Comparison of ENCODE assay signal across 8 mouse cellular contexts in genomic region chr13:21855146-21855545, GRCm38 (mm10). TPM values are rescaled to one million over a fixed set of nuclear protein-coding genes. Genes with fewer than 3 reads are reported as not detected.
DNase-seq lines count a peak whose midpoint lies in the region; ATAC-seq and TF ChIP-seq lines count a peak whose summit lies in the region.

No protein-coding gene starts in this region.

- H3K36me3 ChIP-seq in forebrain, embryonic 12.5 days (replicated peaks) = no peaks in the 10 kb centered on the region
- H3K36me3 ChIP-seq in lung, embryonic 15.5 days = no peaks in the 10 kb centered on the region

- no peaks in the 10 kb centered on the region for H3K9me3 ChIP-seq in forebrain, embryonic 12.5 days
- no peaks in the 10 kb centered on the region for H3K9me3 ChIP-seq in lung, embryonic 15.5 days

- TF ChIP-seq CTCF in brain, embryonic 14.5 days (IDR thresholded peaks at IDR 0.05; ENCODE audit: borderline replicate concordance, extremely low read depth, insufficient read depth, insufficient read length) = no peak

- H3K4me1 ChIP-seq in forebrain, embryonic 12.5 days = no peaks in the 10 kb centered on the region
- H3K4me1 ChIP-seq in lung, embryonic 15.5 days = 0 out of 2 replicates have a peak, but pooled peaks cover 4% of the 10 kb centered on the region

- peak; percentile 61 to 69 for DNase-seq in CD8-positive naive resting alpha-beta T cell, adult 2 months (ENCODE audit: low read depth in 2 of 2, low spot score in 2 of 2)
- peak; percentile 69 for DNase-seq in brain, embryonic 14.5 days (ENCODE audit: low read depth)
- DNase-seq in heart, postnatal 4 days = peak; percentile 37
- DNase-seq in layer of hippocampus, adult 9-10 months (ENCODE audit: low spot score) = peak; percentile 71
- DNase-seq in ovary, postnatal 14 days (ENCODE audit: low spot score) = peak; percentile 25
- peak; percentile 71 for DNase-seq in thymus, postnatal 14 days

- no peak overlapping the region for H3K27ac ChIP-seq in forebrain, embryonic 12.5 days
- no peak overlapping the region for H3K27ac ChIP-seq in lung, embryonic 15.5 days

- TF ChIP-seq POLR2A in brain, embryonic 14.5 days (IDR thresholded peaks at IDR 0.05; ENCODE audit: borderline replicate concordance, extremely low read depth, insufficient read depth, insufficient read length, poor library complexity, severe bottlenecking) = no peak

- under 1% methylated on average over 11 of the region's 11 CpGs for WGBS in forebrain, embryonic 12.5 days
- WGBS in lung, embryonic 15.5 days = 2% methylated on average over 11 of the region's 11 CpGs

- H3K4me2 ChIP-seq in forebrain, embryonic 12.5 days = peak overlapping the region; percentile 44
- peak overlapping the region; percentile 49 for H3K4me2 ChIP-seq in lung, embryonic 15.5 days

- ATAC-seq in forebrain, embryonic 12.5 days (ENCODE audit: low FRiP score) = peak; percentile 49; the same call in 1 of the 2 replicates
- ATAC-seq in lung, embryonic 15.5 days (ENCODE audit: borderline replicate concordance, extremely low read depth, low FRiP score, low TSS enrichment) = 0 out of 2 replicates have a peak, but pooled peaks have one; percentile 31

- no peaks in the 10 kb centered on the region for H3K27me3 ChIP-seq in forebrain, embryonic 12.5 days
- no peaks in the 10 kb centered on the region for H3K27me3 ChIP-seq in lung, embryonic 15.5 days

- H3K4me3 ChIP-seq in forebrain, embryonic 12.5 days (replicated peaks) = peak overlapping the region; percentile 45
- H3K4me3 ChIP-seq in lung, embryonic 15.5 days = peak overlapping the region; percentile 40

- H3K9ac ChIP-seq in forebrain, embryonic 12.5 days = peak overlapping the region; percentile 36; the same call in 1 of the 2 replicates
- no peak overlapping the region for H3K9ac ChIP-seq in lung, embryonic 15.5 days

RNA-seq across cellular contexts. Expression of gene Hist1h2br, which starts 21.6 kb away (rescaled TPM):
- 5.6 and 6.6 TPM in 2 replicates for polyA plus RNA-seq in brain, embryonic 14.5 days (2012; rRNA removed)
- 24.5 and 30.9 TPM in 2 replicates for polyA plus RNA-seq in forebrain, embryonic 12.5 days (2016; fragmentation: Nextera tagmentation; extraction: Ambion mirVana)
- total RNA-seq in heart, postnatal 4 days (2021) = 100 to 1,000 TPM; 420 to 457 TPM
- polyA plus RNA-seq in lung, embryonic 15.5 days (2015; fragmentation: Nextera tagmentation; extraction: Ambion mirVana) = 26.7 and 30.8 TPM in 2 replicates

RNA-seq across cellular contexts. Expression of gene Hist1h2ap, which starts 21.8 kb away (rescaled TPM):
- 71.3 and 78.4 TPM in 2 replicates for polyA plus RNA-seq in brain, embryonic 14.5 days (2012; rRNA removed)
- polyA plus RNA-seq in forebrain, embryonic 12.5 days (2016; fragmentation: Nextera tagmentation; extraction: Ambion mirVana) = 6,142 and 6,230 TPM in 2 replicates
- 100 to 1,000 TPM; 717 to 739 TPM for total RNA-seq in heart, postnatal 4 days (2021)
- polyA plus RNA-seq in lung, embryonic 15.5 days (2015; fragmentation: Nextera tagmentation; extraction: Ambion mirVana) = 3,976 and 4,351 TPM in 2 replicates

RNA-seq across cellular contexts. Expression of gene Hist1h4n, which starts 23.1 kb away (rescaled TPM):
- 25.9 and 58.6 TPM in 2 replicates for polyA plus RNA-seq in brain, embryonic 14.5 days (2012; rRNA removed)
- polyA plus RNA-seq in forebrain, embryonic 12.5 days (2016; fragmentation: Nextera tagmentation; extraction: Ambion mirVana) = 12.5 and 13.8 TPM in 2 replicates
- 10 to 100 TPM; 54.0 to 56.5 TPM for total RNA-seq in heart, postnatal 4 days (2021)
- 19.5 and 22.5 TPM in 2 replicates for polyA plus RNA-seq in lung, embryonic 15.5 days (2015; fragmentation: Nextera tagmentation; extraction: Ambion mirVana)

RNA-seq across cellular contexts. Expression of gene Hist1h4m, which starts 43.6 kb away (rescaled TPM):
- not detected in 2 replicates for polyA plus RNA-seq in brain, embryonic 14.5 days (2012; rRNA removed)
- polyA plus RNA-seq in forebrain, embryonic 12.5 days (2016; fragmentation: Nextera tagmentation; extraction: Ambion mirVana) = not detected in 2 replicates
- 100 to 1,000 TPM; 679 to 704 TPM for total RNA-seq in heart, postnatal 4 days (2021)
- not detected in 2 replicates for polyA plus RNA-seq in lung, embryonic 15.5 days (2015; fragmentation: Nextera tagmentation; extraction: Ambion mirVana)

RNA-seq across cellular contexts. Expression of gene Hist1h2ao, which starts 44.9 kb away (rescaled TPM):
- polyA plus RNA-seq in brain, embryonic 14.5 days (2012; rRNA removed) = not detected in 2 replicates
- not detected in 2 replicates for polyA plus RNA-seq in forebrain, embryonic 12.5 days (2016; fragmentation: Nextera tagmentation; extraction: Ambion mirVana)
- not detected for total RNA-seq in heart, postnatal 4 days (2021)
- 1.7 TPM in 1 of 2 replicates, not detected in the other for polyA plus RNA-seq in lung, embryonic 15.5 days (2015; fragmentation: Nextera tagmentation; extraction: Ambion mirVana)

Comparison
In these comparisons a context has a peak if more than half of its experiments do, and no peak if none do; other contexts are left out.
1. RNA of gene Hist1h2ap, which starts 21.8 kb away (polyA plus RNA-seq): 6,142 to 6,230 TPM in forebrain, embryonic 12.5 days and 3,976 to 4,351 TPM in lung, embryonic 15.5 days; 71.3 to 78.4 TPM in brain, embryonic 14.5 days; every median in the first group is over 10 times any median in the second.
2. Peak in every context shown above with its lines, with median percentiles within 50 percentile points of each other: DNase-seq.